19 mouse cellular contexts compared by ENCODE assay signal in the genomic region with DNA sequence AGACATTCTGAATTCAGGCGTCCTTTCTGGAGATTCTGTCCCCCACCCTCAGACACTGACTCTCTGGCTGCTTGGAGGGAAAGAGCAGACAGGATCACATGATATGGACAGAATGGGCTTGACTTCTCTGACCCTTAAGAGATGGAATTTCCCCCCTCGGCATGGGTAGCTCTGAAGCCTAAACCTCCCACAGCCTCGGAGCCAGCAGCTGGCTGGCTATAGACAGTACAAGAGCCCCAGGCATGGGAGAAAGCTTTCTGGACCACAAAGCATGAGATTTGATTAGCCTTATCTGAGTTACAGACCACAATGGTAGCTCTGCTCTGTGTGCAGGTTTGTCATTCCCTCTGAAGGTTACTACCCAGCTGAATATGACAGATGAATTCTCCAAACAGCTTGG.
DNase-seq lines count a peak whose midpoint lies in the region; ATAC-seq lines count a peak whose summit lies in the region.
"Had no signal": no experiment of that assay in that cellular context is flagged by ENCODE, and none has a peak within 500 bp of the region (broad histone marks: within the 10 kb centered on the region; RNA-seq: fewer than 3 reads in every experiment).

No protein-coding gene starts in this region.

- H3K9me3 ChIP-seq in hindbrain, embryonic 10.5 days = no peaks in the 10 kb centered on the region
- no peaks in the 10 kb centered on the region for H3K9me3 ChIP-seq in hindbrain, embryonic 12.5 days (replicated peaks)
- H3K9me3 ChIP-seq: embryonic facial prominence, embryonic 13.5 days had no signal

- no peak overlapping the region for H3K4me3 ChIP-seq in hindbrain, embryonic 10.5 days
- no peak overlapping the region for H3K4me3 ChIP-seq in hindbrain, embryonic 12.5 days
- H3K4me3 ChIP-seq: embryonic facial prominence, embryonic 13.5 days had no signal

- peak; percentile 12 for DNase-seq in hindbrain, embryonic 10.5 days (ENCODE audit: low spot score)
- peak; percentile 3 for DNase-seq in kidney, postnatal 14 days
- no peak for DNase-seq in kidney, adult 18-20 months
- DNase-seq in embryo, embryonic 11 days = peak; percentile 26
- peak; percentile 6 for DNase-seq in mesoderm, embryonic 11.5 days (ENCODE audit: low read depth, low spot score)
- DNase-seq in cerebellum, adult 8-10 months = no peak
- DNase-seq: adrenal gland, postnatal 14 days; cerebellum, adult 11 months; cerebellum, postnatal 14 days; gastrocnemius, postnatal 36 days; liver, postnatal 0 days; lung, postnatal 10 days; midbrain, embryonic 14.5 days; thymus, postnatal 36 days had no signal

- H3K9ac ChIP-seq in hindbrain, embryonic 12.5 days = no peak overlapping the region
- H3K9ac ChIP-seq: embryonic facial prominence, embryonic 13.5 days; liver, postnatal 0 days had no signal

- WGBS in hindbrain, embryonic 10.5 days = 45% methylated on average over 3 of the region's 3 CpGs
- 53% methylated on average over 3 of the region's 3 CpGs for WGBS in hindbrain, embryonic 12.5 days

- H3K27ac ChIP-seq in hindbrain, embryonic 10.5 days = no peak overlapping the region
- no peak overlapping the region for H3K27ac ChIP-seq in hindbrain, embryonic 12.5 days
- H3K27ac ChIP-seq: embryonic facial prominence, embryonic 13.5 days had no signal

- no peak for ATAC-seq in hindbrain, embryonic 12.5 days (ENCODE audit: low FRiP score)
- ATAC-seq in activated CD4-positive, CD25-positive, alpha-beta regulatory T cell, adult 4 months = no peak
- ATAC-seq: forebrain, embryonic 16.5 days; intestine, embryonic 16.5 days; liver, postnatal 0 days had no signal

- H3K4me1 ChIP-seq in hindbrain, embryonic 10.5 days (replicated peaks) = peaks cover 6% of the 10 kb centered on the region; the same call in 1 of the 2 replicates
- no peaks in the 10 kb centered on the region for H3K4me1 ChIP-seq in hindbrain, embryonic 12.5 days
- H3K4me1 ChIP-seq: embryonic facial prominence, embryonic 13.5 days had no signal

- H3K27me3 ChIP-seq in hindbrain, embryonic 10.5 days (ENCODE audit: insufficient read depth, poor library complexity, severe bottlenecking) = no peaks in the 10 kb centered on the region
- no peaks in the 10 kb centered on the region for H3K27me3 ChIP-seq in hindbrain, embryonic 12.5 days
- H3K27me3 ChIP-seq: embryonic facial prominence, embryonic 13.5 days had no signal

- no peak overlapping the region for H3K4me2 ChIP-seq in hindbrain, embryonic 12.5 days (replicated peaks)
- H3K4me2 ChIP-seq: embryonic facial prominence, embryonic 13.5 days had no signal

- H3K36me3 ChIP-seq in hindbrain, embryonic 10.5 days = no peaks in the 10 kb centered on the region
- H3K36me3 ChIP-seq in hindbrain, embryonic 12.5 days = no peaks in the 10 kb centered on the region
- H3K36me3 ChIP-seq: embryonic facial prominence, embryonic 13.5 days had no signal

Comparison
In these comparisons a context has a peak if more than half of its experiments do, and no peak if none do; other contexts are left out.
1. DNase-seq: peak in hindbrain, embryonic 10.5 days (single experiment), kidney, postnatal 14 days (single experiment), embryo, embryonic 11 days (single experiment) and mesoderm, embryonic 11.5 days (single experiment); none in kidney, adult 18-20 months (single experiment) and cerebellum, adult 8-10 months (single experiment).